Mouse (Mus musculus): ENCODE results near the gene Cd300a.

DNA sequence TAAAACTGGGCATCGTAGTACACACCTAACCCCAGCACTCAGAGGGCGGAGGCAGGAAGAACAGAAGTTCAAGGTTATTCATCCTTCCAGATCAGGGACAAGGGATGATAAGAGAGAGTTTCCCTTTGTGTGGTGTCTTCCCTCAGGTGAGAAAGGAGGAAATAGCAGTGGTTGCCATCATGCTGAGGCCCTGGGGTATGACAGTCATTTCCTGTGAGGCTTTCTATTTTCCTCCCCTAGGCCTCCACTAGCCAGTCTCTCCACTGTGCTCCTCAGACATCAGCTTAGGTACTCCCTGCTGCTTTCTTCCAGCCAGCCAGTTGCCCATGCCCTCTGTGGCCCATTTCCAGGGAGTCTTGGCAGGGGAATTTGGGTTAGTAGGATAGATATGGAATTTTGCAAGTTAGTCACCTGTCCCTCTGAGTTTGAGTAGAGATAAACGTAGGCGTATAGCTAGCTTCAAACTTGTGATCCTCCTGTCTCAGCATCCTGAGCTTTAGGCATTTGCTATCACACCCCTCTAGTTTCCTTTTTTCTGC lies 6.5 kb upstream of the Cd300a start:
- TF ChIP-seq CTCF (IDR thresholded peaks at IDR 0.05) = no peak
- TF ChIP-seq EP300 (IDR thresholded peaks at IDR 0.05) = no peak

All from lung, postnatal 0 days (tissue).